Mouse (Mus musculus): ENCODE measurements at regions not wholly inside any gene's neighbourhood (a gene's known extent, or its start where the extent isn't known, plus 50 kb on each side); places are given as distances from the start of the nearest gene placed in this dataset.

DNA sequence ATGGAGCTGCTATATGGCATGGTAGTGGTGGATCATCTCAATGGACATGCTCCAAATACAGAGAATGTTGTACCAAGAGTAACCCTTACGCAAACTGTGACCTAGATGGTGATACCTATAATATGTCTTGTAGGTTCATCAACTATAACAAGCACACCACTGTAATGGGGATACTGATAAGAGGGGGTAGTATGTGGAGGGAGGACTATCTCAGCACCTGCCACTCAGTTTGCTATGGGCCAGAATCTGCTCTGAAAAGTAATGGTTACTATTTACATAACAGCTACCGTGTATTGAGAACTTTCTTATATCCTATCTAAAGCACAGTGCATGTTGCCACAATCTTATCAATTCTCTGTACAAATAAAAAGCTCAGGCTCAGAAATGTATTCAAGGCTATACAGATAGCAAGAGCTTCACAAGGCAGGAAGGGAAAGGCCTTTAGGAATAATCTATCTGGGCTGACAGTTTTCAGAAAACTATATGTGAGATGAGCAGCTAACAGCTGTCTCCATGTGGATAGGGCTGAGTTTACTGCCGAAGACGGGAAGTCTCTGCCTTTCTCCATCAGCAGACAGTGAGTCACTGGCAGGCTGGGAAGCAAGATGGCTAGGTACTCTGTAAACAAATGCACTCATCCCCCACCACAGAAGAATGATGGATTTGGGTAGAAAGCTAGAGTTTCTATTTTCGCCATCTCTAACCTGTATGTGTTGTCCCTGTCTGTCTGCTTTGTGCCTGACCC lies 77.1 kb upstream of the Nck2 start:
- DNase-seq, result no peak

- DNase-seq, result no peak
Measured at GRCm38 (mm10) chr1:43371863-43372262, 72.5 kb upstream of the Nck2 start.

- no peak for DNase-seq
Measured at GRCm38 (mm10) chr1:43374946-43375345, 69.4 kb upstream of the Nck2 start.

- DNase-seq, result no peak
Measured at GRCm38 (mm10) chr1:43375851-43376250, 68.5 kb upstream of the Nck2 start.

DNA sequence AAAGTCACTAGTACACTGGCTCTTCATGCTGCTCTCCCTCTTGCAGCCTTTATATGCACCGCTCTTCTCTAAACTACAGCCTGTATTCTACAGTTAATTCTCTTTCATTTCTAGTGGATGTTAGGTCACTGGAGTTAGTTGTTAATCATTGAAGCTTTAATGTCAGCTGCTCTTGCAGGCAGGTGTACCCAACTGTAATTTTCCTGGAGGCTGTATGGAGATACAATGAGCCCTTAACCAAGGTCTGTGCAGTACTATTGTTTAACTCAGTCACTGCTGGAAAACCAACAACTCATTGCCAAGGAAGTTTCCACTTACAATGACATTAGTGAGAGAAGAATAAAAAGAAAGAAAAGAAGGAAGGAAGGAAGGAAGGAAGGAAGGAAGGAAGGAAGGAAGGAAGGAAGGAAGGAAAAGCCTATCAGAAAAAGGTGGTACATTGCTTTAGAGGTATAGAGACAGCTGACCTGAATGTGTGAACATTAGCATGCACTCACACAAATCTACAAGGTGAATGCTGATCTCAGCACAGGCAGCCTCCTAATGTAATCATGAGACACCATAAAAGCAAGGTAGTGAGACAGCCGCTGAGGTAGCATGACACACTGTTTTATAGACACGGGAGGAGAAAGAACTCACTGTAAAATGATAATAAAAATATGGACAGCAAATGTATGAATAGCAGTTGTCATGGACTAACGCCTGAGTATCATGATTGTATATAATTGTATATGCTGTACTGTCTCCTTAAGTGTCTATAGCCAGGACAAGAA lies 66.7 kb upstream of the Nck2 start:
- no peak for DNase-seq

- DNase-seq, result no peak
Measured at GRCm38 (mm10) chr1:43385008-43385407, 59.4 kb upstream of the Nck2 start.

DNA sequence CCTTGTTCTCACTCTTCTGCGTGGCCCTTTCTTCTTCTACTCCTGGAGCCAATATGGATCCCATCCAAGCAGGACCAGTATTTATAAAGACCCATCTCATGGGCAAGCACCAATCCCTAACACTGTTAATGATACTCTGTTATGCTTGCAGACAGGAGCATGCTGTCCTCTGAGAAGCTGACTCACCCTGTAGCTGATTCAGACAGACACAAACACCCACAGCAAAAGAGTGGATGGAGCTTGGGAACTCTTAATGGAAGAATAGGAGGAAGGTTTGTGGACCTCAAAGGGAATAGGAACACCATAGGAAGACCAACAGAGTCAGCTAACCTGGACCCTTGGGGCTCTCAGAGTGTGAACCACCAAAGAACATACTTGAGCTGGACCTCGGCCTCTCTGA lies 50.3 kb upstream of the Nck2 start:
- no peak for DNase-seq

Data from gastrocnemius, postnatal 10 days (tissue).